Mouse (Mus musculus) layer of hippocampus, adult 6 months (tissue): ENCODE results near the gene Ndufaf4. TPM values are rescaled to one million over a fixed set of nuclear protein-coding genes. Genes with fewer than 3 reads are reported as not detected.

Source experiments
- long read RNA-seq, 2 experiments: library from polyadenylated mRNA; unstranded; transcript quantifications; one replicate each; pipeline ENCODE4 v2.0.0; 2019 to 2020
- polyA plus RNA-seq: library from polyadenylated mRNA; unstranded; fragments of <200 nt; fragmentation: Nextera tagmentation; gene quantifications from 2 replicates; pipeline ENCODE4 v1.2.3, GENCODE M21; 2021

The Ndufaf4 gene
- polyA plus RNA-seq = 28.8 and 30.0 TPM in 2 replicates
- long read RNA-seq, experiment 1, transcript Ndufaf4-201 (3 exons, 3,632 nt) = major isoform, 38 of 51 reads
- long read RNA-seq, experiment 1, transcript Ndufaf4-202 (2 exons, 2,358 nt) = minor isoform, 7 of 51 reads
- long read RNA-seq, experiment 1, partial matches to known transcripts = 0 of 51 reads
- long read RNA-seq, experiment 1, other reads (novel, unspliced or antisense) = 6 of 51 reads
- long read RNA-seq, experiment 2, transcript Ndufaf4-202 (2 exons, 2,358 nt) = minor isoform, 34 of 172 reads
- long read RNA-seq, experiment 2, transcript Ndufaf4-201 (3 exons, 3,632 nt) = major isoform, 133 of 172 reads
- long read RNA-seq, experiment 2, partial matches to known transcripts = 0 of 172 reads
- long read RNA-seq, experiment 2, other reads (novel, unspliced or antisense) = 5 of 172 reads

DNA sequence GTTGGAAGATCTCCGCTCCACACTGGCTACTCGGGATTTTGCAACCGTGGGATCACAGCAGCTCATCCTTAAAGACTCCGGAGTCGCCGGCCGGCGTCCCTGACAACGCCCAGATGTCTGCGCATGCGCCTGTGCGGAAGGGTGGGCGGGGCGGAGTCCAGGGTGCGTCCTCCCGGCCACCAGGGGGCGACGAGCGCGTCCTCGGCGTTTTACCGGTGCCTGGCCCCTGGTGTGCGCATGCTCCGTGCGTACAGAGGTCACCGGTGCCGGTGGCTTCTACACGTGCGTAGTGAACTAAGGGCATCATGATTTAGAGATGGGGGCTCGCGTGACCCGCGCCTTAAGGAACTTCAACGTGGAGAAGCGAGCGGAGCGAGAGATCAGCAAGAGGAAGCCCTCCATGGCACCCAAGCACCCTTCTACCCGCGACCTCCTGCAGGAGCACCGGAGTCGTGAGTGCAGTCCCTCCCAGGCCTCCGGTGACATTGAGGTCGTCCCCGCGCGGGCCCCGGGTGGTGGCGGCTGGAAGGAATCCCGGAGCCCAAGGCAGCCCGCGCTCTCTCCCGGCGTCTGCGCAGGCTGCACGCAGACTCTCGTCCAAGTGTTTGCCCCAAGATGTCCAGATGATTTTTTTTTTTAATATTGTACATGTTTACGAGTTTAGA is at the start of gene Ndufaf4:
Gene Ndufaf4, plus strand, starts transcription at position 233 of the 665 bp plus-strand sequence.

GRCm38 (mm10) chr4:24850401-24851325 is 47.2 kb upstream of the Ndufaf4 start, which contains the start of gene Klhl32:
Gene Klhl32, minus strand, starts transcription at chr4:24851124.

Other genes starting within 250 kb of the Ndufaf4 start
- 9.7 and 10.5 TPM in 2 replicates for gene Klhl32, start 47.0 kb upstream of the Ndufaf4 start, polyA plus RNA-seq
- 12.7 and 12.9 TPM in 2 replicates for gene Gpr63, start 68.3 kb downstream of the Ndufaf4 start, polyA plus RNA-seq